Mouse (Mus musculus): Measurements from ENCODE around the gene Cisd2.

Gene Cisd2

DNA sequence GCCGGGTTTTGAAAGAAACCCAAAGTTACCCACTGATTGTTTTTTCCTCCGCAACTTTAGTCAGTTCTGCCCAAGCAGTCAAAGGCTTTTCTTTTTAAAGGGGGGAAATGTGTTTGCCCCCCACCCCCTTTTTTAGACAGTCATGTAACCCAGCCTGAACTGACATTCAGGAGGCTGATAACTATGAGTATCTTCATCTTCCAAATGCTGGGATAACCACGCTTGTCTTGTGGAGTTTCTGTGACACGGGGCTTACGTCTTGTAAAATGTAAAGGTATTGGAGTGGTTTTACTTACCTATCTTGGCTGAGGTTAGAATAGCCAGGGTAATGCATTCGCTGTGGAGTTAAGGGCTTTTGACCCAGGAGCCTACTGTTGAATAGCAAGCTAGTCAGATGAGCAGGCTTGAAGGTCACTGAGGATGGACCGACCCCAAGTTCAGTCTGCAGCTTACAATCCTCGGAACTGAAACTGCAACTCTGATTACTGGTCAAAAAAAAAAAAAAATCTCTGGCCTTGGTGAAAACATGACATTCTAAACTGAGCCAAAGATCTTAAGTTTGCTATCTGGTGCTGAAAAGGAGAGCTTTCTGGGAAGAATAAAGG lies at the start of gene Cisd2:
TSS of gene Cisd2 (minus strand) at position 318 of the 605 bp plus-strand sequence.
- DNase-seq (ENCODE audit: low spot score in 2 of 2): no peak

DNA sequence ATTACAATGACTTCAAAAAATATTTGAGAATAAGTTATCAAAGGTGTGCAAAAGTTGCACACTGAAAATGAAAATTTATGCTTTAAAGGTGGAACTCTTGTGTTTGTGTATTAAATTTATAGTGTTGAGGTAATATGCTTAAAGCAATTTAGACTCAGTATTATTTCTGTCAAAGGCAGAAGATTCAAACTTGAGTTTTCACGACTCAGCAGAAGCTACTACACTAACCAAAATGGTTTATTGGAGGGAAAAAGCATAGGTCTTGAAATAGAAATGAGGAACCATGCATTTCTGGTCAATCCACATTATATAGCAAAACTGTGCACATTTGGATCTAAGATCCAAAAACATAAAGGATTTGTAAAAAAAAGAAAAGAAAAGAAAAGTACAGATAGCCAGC lies 47.1 kb upstream of the Cisd2 start:
- DNase-seq (ENCODE audit: low spot score in 2 of 2): no peak

DNA sequence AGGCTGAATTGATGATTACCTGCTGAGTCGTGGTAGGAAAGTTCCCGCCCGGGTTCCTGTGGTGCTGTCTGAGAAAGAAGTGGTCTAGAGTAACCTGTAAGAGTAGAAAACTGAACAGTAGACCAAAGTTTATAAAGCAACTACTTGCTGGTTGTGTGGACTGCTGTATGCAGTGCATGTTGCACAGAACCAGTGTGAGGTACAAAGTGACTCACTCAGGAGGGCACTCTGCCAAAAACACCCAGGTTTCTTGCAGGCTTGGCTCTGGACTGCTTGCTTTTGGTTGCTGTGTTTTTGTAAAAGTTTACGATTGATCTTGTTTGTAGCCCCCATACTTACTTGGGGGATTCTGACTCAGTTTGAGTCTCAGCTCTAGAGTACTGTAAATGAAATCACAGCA lies 46.2 kb upstream of the Cisd2 start:
- no peak for DNase-seq (ENCODE audit: low spot score in 2 of 2)

DNA sequence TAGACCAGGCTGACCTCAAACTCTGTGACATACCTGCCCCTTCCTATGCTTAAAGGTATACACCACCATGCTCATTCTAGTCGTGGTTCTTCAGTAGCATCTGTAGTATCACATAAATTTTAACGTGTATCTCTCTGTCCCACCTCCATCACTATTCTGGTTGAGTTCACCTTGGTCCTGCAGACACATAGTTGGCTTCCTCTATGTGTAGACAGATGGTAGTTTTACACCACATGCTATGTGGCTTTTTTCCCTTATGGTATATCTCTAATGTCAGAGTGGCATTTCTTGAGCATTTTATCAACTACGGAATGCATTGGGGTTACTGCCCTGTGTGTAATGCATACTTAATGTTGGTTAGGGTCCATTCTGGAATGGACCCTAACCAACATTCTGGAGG lies 45.4 kb upstream of the Cisd2 start:
- no peak for DNase-seq (ENCODE audit: low spot score in 2 of 2)

DNA sequence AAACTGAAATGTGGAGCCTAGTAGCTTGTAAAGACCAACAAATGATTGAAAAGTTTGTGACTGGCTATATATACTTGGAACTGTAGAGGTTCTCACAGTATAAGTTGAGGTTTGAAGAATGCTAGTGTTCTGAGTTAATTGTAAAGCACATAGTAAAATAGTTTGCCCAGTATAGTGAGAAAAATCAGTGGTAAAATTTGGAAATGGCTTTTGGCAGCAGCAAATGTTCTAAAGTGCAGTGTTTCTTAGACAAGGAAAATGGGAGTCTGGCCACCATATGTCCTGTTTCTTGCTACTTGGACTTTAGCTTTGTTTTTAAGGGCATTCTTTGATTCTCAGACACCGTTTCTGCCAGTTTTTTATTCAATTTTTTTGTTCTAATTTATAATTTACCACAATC lies 44.7 kb upstream of the Cisd2 start:
- no peak for DNase-seq (ENCODE audit: low spot score in 2 of 2)

DNA sequence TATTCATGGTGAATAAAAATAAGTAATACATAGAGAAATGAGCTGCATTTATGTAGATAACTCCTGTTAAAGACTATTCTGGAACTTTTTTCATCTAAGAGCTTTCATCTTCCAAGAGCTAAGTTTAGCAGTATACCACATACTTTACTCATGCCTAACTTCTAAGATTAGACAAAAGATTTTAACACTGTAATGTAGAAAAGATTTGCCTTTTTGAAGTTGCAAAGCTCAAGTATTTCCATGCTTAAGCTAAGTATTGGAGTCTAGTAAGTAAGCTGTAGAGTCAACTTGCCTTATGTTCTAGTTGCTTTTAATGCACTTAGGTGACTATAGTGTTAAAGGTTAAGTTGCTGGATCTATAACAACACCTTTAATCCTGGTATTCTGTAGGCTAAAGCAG lies 35.3 kb upstream of the Cisd2 start:
- DNase-seq (ENCODE audit: low spot score in 2 of 2): no peak

DNA sequence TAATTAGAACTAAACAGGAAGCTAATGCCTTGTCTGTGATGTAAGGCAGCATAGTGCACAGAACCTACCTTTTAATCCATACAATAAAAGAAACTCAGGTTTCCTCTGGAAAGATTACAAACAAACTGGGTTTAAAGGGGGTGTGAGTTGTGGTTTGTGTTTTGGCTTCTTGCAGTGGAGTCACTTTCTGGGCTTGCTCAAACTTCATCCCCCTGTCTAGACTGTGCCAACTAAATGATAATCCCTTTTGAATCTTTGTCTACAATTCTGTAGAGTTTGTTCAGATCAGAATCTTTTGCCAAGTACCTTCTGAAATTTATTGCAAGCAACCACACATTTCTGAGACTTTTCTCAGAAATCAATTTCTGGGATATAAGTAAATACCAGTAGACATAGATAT lies 21.2 kb upstream of the Cisd2 start:
- no peak for DNase-seq (ENCODE audit: low spot score in 2 of 2)

DNA sequence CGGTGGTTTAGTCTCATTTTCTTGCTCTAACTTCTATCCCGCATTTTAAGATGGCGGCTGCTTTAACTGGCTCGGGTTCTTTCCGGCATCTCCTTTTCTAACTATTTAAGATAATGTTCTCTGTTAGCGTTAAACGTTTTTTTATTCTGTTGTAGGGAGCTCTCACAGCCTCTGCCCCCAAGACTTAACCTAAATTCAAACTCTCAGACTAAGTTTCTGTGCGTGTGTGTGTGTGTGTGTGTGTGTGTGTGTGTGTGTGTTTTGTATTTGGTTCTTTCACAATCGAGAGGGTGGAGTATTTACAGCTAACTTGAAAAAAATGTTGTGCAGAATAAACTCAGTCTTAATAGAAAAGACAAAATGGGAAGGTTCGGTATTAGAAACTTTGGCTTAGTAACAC lies 16.9 kb upstream of the Cisd2 start:
- no peak for DNase-seq (ENCODE audit: low spot score in 2 of 2)

DNA sequence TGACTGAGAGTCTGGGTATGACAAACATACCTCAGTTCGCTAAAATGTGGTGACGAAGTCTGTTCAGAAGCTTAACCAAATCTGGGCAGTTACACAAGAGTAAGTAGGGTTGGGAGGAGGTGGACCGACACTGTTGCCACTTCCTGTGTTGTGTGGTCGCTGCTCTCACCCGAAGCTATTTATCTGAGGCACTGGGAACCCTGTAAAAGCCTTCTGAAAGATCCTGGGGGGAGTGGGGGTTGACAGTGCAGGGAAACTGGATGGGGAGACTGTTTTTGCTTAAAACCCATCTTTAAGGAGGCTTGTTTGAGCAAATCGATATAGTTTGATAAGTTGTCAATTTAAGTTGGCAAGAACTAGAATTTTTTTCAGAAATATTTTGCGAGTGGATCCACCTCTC lies 16.5 kb upstream of the Cisd2 start:
- peak; percentile 34 to 40 for DNase-seq (ENCODE audit: low spot score in 2 of 2)

DNA sequence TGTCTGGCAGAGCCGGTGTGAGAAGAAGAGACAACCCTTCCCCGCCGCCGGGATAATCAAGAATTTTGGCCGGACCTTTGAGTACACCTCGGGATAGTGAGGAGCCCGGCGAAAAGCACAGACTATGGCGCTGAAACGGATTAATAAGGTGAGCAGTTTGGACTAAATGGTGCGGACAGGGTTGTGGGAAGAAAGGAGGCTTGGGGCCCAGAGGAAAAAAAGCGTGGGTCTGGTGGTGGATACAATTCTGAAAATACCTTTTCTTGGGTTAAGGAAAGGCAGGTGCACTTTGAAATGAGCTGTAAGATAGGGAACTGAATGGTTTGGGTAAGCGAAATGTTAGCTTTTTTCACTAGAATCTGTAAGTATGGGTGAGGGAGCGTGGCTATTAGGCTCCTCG lies 15.9 kb upstream of the Cisd2 start:
- DNase-seq (ENCODE audit: low spot score in 2 of 2): no peak

DNA sequence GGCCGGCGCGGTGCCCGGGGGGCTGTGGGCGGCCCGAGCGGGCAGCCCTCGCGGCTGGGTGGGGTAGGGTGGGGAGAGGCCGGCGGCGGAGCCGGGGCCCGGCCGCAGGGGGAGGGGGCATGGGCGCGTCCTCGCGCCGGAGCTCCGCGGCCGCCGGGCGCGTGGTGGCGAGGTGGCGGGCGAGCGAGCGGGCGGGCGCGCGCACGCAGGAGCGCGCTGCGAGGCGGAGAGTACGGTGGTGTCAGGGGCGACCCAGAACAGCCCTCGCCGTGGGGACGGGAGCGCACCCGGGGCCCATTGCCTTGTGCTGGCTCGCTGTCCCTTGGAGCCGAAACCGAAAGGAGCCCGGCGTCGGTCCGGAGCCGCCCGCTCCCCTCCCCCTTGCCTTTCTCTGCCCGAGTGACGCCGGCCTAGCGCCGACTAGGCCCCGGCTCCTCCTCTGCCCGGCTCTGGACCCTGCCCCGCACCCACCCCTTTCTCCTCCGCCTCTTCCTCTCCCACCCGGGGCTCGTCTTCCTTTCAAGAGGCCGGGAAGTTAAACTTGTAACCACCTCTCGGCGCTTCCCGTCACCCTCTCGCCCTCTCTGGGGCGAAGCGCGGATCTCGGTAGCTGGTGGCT lies 15.3 kb upstream of the Cisd2 start:
- DNase-seq (ENCODE audit: low spot score in 2 of 2): peak; percentile 84 to 86

DNA sequence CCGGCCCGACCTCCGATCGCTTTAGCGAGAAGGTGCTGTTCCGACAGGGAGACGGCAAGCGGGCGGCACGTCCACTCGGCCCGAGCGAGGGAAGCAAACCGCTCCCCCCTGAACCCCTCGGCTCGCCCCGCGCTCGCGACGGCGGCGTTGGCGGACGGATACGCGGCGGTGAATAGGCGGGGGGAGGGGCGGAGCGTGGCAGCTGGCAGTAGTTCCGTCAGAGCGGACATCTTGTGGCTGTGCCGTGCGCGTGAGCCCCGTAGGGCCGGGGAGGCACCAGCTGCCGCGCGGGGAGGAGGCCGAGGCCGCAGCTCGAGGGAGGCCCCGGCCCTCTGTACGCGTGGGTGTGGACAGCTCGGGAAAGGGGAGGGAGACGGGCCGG lies 14.8 kb upstream of the Cisd2 start:
- DNase-seq (ENCODE audit: low spot score in 2 of 2): peak; percentile 95

DNA sequence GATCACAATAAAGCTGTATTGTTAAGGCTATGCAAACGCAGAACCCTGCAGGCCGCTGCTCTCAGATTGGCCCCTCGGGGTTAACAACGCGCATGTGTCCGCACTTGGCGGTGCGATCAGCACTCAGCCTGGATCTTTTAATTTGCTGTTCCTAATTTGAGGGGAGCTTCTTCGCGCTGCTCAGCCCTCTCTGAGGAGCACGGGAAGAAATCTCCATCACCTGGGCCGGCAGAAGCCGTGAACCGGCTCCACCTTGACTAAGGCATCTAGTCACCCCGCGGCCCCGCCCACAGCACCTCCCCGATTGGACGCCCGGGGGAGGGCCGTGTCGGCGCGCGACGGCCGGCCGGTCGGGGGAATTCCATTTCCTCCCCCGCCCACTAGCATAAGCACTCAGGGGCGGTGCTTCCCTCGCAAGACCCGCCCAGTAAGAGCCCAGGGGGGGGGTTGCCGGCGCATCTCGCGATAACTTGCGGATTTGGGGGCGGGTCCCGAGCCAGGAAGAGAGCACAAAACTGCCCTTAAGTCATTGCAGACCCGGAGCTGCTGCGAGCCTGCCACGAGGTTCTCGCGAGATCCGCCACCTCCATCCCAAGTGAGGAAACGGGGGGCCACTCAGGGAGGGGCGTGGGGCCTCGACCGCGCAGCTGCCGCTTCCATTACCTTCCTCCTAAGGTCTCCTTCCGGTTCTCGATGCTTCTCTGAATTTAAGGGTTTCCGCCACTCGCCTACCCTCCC lies 14.2 kb upstream of the Cisd2 start, which contains the start of gene Ube2d3:
TSS of gene Ube2d3 (plus strand) at position 392 of the 738 bp plus-strand sequence.
- peak; percentile 99 for DNase-seq (ENCODE audit: low spot score in 2 of 2)

DNA sequence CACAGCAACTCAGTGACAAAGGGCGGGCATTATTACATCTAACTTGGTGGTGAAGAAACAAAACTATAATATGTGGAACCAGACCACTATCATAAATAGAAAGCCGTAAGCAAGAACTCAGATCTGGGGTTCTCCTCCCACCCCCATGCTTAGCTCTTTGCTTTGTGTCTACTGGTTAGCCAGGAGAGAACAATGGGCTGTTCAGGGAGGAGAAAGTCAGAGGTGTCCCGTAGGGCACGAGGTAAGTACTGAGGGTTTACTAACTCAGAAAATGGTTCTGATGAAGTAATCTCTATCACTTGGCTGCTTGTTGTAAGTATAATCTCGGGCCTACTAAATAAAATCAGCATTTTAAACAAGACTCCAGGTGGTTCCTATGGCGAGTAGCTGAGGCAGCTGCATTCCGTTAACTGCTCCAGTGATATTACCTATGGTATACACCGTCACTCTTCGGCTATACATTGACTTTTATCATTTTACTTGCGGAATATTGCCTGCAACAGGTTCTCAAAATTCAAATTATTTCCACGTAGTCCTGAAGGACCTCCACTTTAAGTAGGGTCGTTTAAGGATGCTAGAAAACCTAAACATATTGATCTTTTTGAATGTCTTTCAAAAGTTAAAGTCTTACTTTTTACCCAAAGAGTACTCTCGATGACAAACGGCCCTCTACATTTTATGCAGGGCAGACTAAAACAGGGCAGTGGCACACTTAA lies 13.3 kb upstream of the Cisd2 start:
- no peak for DNase-seq (ENCODE audit: low spot score in 2 of 2)

DNA sequence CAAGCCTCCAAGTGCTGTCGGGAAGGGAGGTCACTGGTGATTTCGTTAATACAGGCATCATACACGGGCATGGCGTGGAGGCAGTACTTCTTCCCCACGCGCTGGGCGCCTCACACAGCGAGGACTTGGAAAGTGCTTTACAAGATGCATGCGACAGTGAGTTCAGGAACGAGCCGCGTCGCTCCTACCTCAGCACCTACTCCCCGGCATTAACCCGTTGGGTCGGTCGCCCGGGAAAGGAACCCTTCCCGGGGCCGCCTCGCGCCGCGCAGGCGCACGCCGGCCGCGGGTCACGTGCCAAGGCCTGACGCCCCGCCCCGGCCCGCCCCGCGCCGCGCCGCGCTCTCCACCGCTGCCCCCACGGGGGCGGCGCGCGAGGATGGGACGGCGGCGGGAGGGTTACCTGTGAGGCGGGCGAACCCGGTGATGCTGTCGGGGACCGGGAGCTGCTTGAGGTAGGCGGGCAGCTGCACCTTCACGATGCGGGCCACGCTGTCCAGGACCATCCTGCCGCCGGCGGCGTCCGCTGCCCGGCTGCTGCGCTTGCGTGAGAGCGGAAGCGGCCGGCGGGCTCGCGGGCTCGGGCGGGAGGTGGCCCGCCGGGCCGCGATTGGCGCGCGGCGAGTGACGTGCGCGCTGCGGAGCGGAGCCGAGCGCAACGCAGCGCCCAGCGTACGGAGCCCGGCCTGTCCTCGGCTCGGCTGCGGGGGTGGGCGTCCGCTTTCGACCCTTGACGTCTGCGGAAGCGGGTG lies 693 bp downstream of the Cisd2 start:
- DNase-seq (ENCODE audit: low spot score in 2 of 2): peak; percentile 76 to 85

DNA sequence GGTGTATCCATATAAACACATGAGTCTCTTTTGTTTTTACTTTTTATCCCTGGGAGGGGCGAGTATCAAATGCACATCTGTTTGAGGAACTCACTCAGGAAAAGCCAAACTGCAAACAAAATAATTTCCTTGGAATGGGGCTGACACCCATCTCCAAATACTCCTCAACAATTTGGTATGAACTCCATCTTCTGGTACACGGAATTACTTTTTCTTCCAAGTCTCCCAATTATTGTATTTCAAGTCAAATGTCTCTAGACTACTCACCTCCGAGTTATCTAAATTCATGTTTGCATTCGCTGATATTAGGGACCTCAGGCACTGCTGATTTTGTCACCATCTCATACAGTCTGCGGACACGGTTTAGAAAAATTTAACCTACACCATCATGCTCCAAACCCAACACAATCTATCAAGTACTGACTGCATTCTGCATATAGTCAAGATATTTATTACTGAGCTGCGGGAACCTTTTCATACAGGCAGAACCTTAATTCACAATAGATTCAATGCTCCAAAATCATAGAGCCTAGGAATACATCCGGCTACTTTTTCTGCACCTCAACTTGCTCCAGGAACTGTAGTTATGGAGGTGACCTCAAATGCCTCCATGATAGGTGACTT lies 1.4 kb downstream of the Cisd2 start:
- DNase-seq (ENCODE audit: low spot score in 2 of 2): no peak

DNA sequence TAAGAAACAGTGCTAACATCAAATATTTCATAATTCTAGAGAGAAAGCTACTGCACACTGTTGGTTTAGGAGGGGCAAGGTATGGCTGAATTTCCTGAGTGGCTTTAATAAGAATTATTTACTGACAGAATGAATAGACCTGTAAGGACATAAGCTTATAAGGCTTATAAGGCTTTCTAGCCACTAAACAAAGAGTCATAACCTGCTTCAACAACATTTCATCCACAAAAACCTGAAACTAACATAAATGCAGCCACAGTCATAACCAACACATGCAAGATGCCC lies 2.5 kb downstream of the Cisd2 start:
- no peak for DNase-seq (ENCODE audit: low spot score in 2 of 2)

DNA sequence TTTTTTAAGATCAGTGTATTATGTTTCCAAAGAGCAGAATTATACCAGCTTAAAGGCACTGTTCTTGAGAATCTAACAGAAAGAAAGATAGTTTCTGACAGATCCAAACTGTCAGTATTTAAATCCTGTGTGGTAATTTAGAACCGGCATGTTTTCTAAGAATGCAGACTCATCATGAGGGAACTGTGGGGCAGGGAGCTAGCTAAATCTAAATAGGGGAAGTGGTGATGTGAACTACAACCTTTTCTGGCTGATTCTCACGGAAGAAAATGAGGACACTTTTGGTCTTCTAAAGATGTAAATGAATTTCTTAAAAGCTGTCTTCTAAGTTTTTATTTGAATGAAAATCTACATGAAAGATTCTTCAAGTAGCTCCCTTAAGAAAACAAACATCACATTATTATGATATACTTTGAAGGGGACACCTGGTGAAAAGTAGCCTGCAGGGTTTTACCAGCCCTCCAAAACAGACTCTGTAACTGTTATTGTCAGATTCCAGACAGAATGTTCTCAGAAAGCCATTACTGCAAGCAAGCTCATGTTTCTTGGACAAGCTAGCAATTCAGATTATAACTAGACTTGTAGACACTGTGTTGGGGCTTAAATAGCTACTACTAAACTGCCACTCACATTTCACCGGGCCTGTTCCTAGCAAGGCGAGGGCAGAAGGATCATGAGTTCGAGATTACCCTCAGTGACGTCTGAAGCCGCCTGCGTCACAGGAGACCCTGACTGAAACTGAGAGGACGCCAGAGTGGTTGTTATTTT lies 3.0 kb downstream of the Cisd2 start:
- DNase-seq (ENCODE audit: low spot score in 2 of 2): no peak

DNA sequence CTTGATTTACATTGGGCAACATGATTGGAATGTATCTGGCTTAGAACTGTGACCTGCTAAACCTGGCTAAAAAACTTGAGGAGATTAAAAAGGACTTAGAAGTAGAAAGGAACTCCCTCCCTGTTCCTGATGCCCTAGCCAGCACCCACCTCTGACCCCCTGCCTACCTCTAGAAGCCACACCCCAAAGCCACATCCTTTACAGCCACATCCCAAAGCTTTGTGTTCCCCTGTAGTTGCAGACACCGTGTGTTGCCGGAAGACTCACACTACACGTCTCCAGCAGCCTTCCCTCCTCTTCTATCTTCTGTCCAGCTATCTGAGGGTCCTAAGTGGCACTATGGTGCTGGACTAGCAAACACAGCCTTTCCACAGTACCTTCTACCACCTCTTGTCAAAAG lies 5.9 kb downstream of the Cisd2 start:
- DNase-seq (ENCODE audit: low spot score in 2 of 2): peak; percentile 34 to 48

DNA sequence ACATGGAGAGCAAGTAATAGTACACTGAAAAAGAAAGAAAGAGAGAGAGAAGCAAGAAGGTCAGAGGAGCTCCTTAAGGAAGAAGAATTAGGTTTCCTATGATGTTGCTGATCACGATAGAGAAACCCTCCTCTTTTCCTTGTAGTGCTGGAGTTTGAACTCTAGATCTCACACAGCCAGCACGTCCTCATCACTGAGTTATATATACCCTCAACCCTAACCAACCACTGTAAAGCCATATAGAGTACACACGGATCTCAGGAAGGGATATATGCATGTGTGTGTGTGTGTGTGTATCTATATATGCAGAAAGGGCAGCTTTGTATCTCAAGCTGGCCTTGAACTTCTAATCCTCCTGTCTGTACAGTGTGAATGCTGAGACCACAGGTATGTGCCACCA lies 6.5 kb downstream of the Cisd2 start:
- DNase-seq (ENCODE audit: low spot score in 2 of 2): no peak

DNA sequence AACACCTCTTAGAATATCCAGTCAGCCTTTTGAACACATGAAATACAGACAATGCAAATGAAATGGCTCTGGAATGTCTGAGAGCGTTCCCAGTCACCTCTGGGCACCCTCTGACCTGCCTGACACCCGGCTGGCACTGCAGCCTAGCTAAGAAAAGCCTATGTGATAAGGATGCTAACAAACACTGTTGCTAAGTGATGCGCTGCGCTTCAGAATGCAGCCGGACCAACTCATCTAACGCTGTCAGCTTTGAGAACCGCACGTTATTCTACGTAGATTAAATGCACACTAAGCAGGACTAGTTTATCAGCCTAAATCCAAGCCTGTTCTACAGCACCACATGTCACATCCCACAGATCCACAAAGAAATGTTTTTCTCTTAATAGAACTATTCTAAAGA lies 11.9 kb downstream of the Cisd2 start:
- no peak for DNase-seq (ENCODE audit: low spot score in 2 of 2)
